Mouse (Mus musculus): ENCODE measurements at regions not wholly inside any gene's neighbourhood (a gene's known extent, or its start where the extent isn't known, plus 50 kb on each side); places are given as distances from the start of the nearest gene placed in this dataset.

DNA sequence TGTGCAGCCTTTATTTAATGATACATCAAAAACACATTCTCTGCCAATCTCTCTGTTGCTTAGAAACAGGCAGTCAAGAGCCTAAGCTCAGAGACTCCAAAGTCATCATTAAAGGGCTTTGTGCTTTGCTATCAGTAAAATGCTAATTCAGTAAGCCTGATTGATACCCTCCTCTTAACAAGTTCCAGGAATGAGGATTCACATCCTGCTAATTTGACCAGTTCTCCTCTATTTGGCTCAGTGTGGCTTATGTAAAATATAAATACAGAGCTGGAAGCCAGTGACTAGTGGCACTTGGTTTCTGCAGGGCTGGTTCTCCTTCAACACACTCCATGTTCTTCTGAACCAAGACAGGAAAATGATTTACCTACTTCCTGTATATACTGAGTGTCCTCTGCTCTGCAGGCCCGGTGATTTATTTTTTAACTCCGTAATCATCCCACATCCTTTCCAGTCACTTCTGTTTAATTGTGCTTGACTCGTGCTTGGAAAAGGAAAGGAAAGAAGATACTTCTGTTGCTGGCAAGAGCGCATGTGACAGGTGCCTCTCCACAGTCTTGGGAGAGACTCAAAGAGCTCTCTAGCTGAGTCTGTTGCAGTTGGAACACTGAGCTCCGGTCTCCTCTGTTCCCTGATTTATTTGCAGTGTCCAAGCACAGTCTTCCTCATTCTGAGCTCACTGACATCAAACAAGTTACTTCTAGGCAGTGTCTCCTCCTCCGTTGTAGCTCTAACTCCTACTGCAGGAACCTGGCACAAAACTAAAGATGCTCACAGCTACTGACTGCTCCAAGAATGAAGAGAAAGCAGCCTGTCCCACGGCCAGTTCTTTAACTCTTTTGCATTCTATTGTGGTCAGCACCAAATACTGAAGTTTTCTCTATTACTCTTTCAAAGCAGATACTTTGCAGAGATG lies 559.0 kb downstream of the Rps29 start:
- DNase-seq, result no peak
- H3K36me3 ChIP-seq (ENCODE audit: control insufficient read depth, insufficient read depth, low read length), result no peaks in the 10 kb centered on the region
- no peaks in the 10 kb centered on the region; the same call in 1 of the 2 replicates for H3K4me1 ChIP-seq (ENCODE audit: control insufficient read depth, insufficient read depth, low read length)
- no peaks in the 10 kb centered on the region for H3K27me3 ChIP-seq (replicated peaks; ENCODE audit: control insufficient read depth, insufficient read depth, low read length)
- no peak for TF ChIP-seq CTCF (conservative IDR thresholded peaks at IDR 0.05; ENCODE audit: insufficient read depth, insufficient read length, low read depth, low read length)
- no peak for TF ChIP-seq POLR2A (IDR thresholded peaks at IDR 0.05; ENCODE audit: low read depth, low read length)
- H3K4me3 ChIP-seq (ENCODE audit: insufficient read depth, low read depth, low read length), result no peak overlapping the region
- 16% methylated on average over 7 of the region's 7 CpGs for WGBS
- H3K27ac ChIP-seq (ENCODE audit: insufficient read depth, low read depth, low read length), result no peak overlapping the region

DNA sequence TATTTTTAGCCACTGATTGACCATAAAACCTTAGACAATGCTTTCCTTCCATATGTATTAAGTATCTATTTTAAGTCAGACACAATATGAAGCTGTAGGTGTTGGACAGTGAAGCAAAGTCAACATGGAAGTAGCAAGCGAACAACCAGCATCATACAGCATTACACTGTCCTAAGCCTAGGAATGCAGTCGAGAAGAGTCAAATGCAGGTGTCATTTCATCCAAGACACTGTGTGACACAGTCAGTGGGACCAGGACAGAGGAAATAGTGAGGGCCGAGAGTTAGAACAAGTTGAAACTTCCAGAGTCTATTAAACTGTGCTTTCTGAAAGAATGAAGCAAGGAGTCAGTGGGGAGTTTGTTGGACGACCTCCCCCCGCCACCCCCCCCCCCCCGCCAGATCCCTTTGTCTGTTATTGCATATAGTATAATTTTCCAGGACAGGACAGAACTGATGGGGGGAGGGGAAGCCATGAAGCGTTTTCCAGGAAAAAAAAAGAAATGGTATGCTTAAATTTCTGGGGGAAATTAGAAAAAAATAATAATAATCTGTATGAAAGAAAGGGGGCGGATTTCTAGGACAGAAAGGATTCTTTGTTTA lies 559.9 kb downstream of the Rps29 start:
- Histone ChIP-seq H3K27ac (ENCODE audit: insufficient read depth, low read depth, low read length) (no peak overlapping the region), H3K27me3 (replicated peaks; ENCODE audit: control insufficient read depth, insufficient read depth, low read length) (no peaks in the 10 kb centered on the region), H3K4me1 (ENCODE audit: control insufficient read depth, insufficient read depth, low read length) (no peaks in the 10 kb centered on the region; the same call in 1 of the 2 replicates), H3K4me3 (ENCODE audit: insufficient read depth, low read depth, low read length) (no peak overlapping the region), H3K36me3 (ENCODE audit: control insufficient read depth, insufficient read depth, low read length) (no peaks in the 10 kb centered on the region)
- no peak for DNase-seq
- no peak for TF ChIP-seq CTCF (conservative IDR thresholded peaks at IDR 0.05; ENCODE audit: insufficient read depth, insufficient read length, low read depth, low read length)
- no peak for TF ChIP-seq POLR2A (IDR thresholded peaks at IDR 0.05; ENCODE audit: low read depth, low read length)
- WGBS, result 74% methylated on average over 8 of the region's 8 CpGs

DNA sequence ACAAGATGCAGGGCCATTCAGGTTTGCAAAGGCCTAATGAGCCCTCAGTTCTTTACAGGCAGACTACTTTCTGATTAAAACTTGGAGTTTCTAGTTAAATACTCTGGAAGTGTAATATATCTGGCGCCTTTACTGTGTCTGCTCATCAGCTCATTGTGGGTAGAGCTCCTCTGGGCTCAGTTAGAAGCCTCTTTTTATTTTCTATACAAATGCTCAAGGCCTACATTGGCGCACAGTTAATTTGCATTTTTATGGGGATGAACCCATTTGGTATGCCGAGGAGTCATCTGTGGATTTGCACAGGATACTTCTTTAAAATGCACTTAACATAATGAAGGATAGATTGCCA lies 573.5 kb downstream of the Rps29 start:
- Histone ChIP-seq H3K27me3 (replicated peaks; ENCODE audit: control insufficient read depth, insufficient read depth, low read length) (no peaks in the 10 kb centered on the region), H3K27ac (ENCODE audit: insufficient read depth, low read depth, low read length) (no peak overlapping the region), H3K4me3 (ENCODE audit: insufficient read depth, low read depth, low read length) (no peak overlapping the region), H3K36me3 (ENCODE audit: control insufficient read depth, insufficient read depth, low read length) (no peaks in the 10 kb centered on the region), H3K4me1 (ENCODE audit: control insufficient read depth, insufficient read depth, low read length) (no peaks in the 10 kb centered on the region)
- no peak for DNase-seq
- TF ChIP-seq CTCF (conservative IDR thresholded peaks at IDR 0.05; ENCODE audit: insufficient read depth, insufficient read length, low read depth, low read length), result no peak
- TF ChIP-seq POLR2A (IDR thresholded peaks at IDR 0.05; ENCODE audit: low read depth, low read length), result no peak
- WGBS, result 94% methylated on average over 3 of the region's 3 CpGs

DNA sequence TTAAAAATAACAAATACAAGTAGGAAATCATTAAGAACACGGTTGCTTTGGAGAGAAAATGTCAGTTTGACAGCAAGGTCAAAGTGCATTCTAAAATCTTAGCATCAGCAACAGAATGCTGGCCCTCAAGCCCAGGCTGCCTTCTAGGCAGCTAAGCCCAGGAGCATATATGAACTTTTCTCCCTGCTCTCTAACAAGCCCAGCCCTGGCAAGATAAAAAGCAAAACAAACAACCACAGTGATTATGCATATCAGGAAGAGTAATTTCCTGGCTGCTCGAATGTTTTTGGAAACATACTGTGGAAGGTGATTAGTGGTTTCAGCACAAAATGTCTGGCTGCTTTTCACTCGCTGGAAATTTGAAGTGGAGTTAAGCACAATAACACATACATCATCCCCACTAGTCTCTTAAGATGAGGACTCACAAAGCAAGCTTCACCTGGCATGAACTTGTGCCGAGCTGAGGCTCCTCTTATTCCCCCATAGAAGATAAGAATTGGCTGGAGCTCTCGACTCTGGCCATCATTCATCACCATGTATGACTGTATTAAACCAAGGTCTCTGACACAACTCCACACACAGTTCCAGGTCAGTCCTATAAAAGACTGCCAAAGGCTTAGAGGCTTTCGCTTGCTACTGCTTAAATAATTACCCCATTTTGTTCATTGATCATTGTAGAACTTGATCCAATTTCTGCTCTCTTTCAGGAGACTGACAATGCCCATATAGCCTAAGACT lies 574.0 kb downstream of the Rps29 start:
- no peak for TF ChIP-seq POLR2A (IDR thresholded peaks at IDR 0.05; ENCODE audit: low read depth, low read length)
- TF ChIP-seq CTCF (conservative IDR thresholded peaks at IDR 0.05; ENCODE audit: insufficient read depth, insufficient read length, low read depth, low read length), result no peak
- no peaks in the 10 kb centered on the region for H3K27me3 ChIP-seq (replicated peaks; ENCODE audit: control insufficient read depth, insufficient read depth, low read length)
- 42% methylated on average over 6 of the region's 6 CpGs for WGBS
- no peak overlapping the region for H3K4me3 ChIP-seq (ENCODE audit: insufficient read depth, low read depth, low read length)
- no peak overlapping the region for H3K27ac ChIP-seq (ENCODE audit: insufficient read depth, low read depth, low read length)
- H3K36me3 ChIP-seq (ENCODE audit: control insufficient read depth, insufficient read depth, low read length), result no peaks in the 10 kb centered on the region
- no peak for DNase-seq
- H3K4me1 ChIP-seq (ENCODE audit: control insufficient read depth, insufficient read depth, low read length), result no peaks in the 10 kb centered on the region

DNA sequence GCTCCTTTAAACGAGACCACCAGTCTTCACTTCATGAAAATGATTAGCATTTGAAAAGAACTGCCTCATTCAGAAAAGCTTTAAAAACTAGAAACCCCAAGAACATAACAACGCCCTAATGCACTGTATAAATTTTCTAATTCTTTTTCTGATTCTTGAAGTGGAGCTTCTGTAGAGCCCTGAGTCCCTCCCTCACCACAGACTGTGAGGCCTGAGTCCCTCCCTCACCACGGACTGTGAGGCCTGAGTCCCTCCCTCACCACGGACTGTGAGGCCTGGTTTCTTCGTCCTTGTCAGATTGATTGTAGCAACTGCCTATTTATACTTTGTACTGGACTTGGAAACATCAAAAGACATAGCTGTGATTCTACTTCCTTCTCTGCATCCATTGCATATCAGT lies 579.1 kb downstream of the Rps29 start:
- Histone ChIP-seq H3K27ac (ENCODE audit: insufficient read depth, low read depth, low read length) (no peak overlapping the region), H3K4me3 (ENCODE audit: insufficient read depth, low read depth, low read length) (no peak overlapping the region), H3K27me3 (replicated peaks; ENCODE audit: control insufficient read depth, insufficient read depth, low read length) (no peaks in the 10 kb centered on the region), H3K4me1 (ENCODE audit: control insufficient read depth, insufficient read depth, low read length) (no peaks in the 10 kb centered on the region), H3K36me3 (ENCODE audit: control insufficient read depth, insufficient read depth, low read length) (no peaks in the 10 kb centered on the region)
- TF ChIP-seq POLR2A (IDR thresholded peaks at IDR 0.05; ENCODE audit: low read depth, low read length) (no peak), CTCF (conservative IDR thresholded peaks at IDR 0.05; ENCODE audit: insufficient read depth, insufficient read length, low read depth, low read length) (no peak)
- 65% methylated on average over 5 of the region's 5 CpGs for WGBS
- no peak for DNase-seq

DNA sequence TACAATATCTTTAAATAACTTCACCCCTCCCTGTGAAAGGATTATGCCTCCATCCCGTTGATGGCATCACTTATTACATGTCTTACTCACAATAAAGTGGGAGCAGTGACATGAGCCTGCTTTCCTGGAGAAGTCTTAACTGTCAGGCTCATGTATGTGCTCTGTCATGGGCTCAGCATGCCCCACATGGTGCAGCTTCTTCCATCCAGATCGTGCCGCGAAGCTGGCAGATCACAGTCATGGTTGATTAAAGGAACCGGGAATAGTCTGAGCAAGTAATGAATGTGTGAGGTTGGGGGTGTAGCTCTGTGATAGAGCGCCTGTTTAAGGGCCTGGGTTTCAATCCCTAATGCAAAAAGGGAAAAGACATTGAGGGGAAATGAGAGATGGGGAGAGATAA lies 581.5 kb downstream of the Rps29 start:
- Histone ChIP-seq H3K27ac (ENCODE audit: insufficient read depth, low read depth, low read length) (no peak overlapping the region), H3K27me3 (replicated peaks; ENCODE audit: control insufficient read depth, insufficient read depth, low read length) (no peaks in the 10 kb centered on the region), H3K4me3 (ENCODE audit: insufficient read depth, low read depth, low read length) (no peak overlapping the region), H3K4me1 (ENCODE audit: control insufficient read depth, insufficient read depth, low read length) (no peaks in the 10 kb centered on the region), H3K36me3 (ENCODE audit: control insufficient read depth, insufficient read depth, low read length) (no peaks in the 10 kb centered on the region)
- no peak for DNase-seq
- TF ChIP-seq CTCF (conservative IDR thresholded peaks at IDR 0.05; ENCODE audit: insufficient read depth, insufficient read length, low read depth, low read length) (no peak), POLR2A (IDR thresholded peaks at IDR 0.05; ENCODE audit: low read depth, low read length) (no peak)
- 63% methylated on average over 6 of the region's 6 CpGs for WGBS

DNA sequence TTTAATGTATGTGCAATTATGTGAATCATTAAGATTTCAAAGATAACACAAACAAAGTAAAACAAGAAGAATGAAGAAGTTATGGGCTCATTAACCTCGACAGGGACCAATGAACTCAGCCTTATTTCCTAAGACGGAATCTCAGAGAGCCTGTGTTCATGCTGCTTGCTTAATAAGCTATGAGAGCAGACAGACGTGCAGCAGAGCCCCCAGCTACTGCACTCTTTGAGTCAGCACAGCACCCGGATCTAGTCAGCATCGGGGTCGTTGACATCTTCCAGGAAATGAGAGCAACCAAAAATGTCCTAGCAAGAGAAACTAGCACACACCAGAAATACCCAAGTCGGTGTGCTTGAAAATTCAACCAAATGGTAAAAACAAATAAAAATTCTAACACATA lies 582.1 kb downstream of the Rps29 start:
- Histone ChIP-seq H3K4me3 (ENCODE audit: insufficient read depth, low read depth, low read length) (no peak overlapping the region), H3K27ac (ENCODE audit: insufficient read depth, low read depth, low read length) (no peak overlapping the region), H3K36me3 (ENCODE audit: control insufficient read depth, insufficient read depth, low read length) (no peaks in the 10 kb centered on the region), H3K4me1 (ENCODE audit: control insufficient read depth, insufficient read depth, low read length) (no peaks in the 10 kb centered on the region), H3K27me3 (replicated peaks; ENCODE audit: control insufficient read depth, insufficient read depth, low read length) (no peaks in the 10 kb centered on the region)
- no peak for DNase-seq
- TF ChIP-seq CTCF (conservative IDR thresholded peaks at IDR 0.05; ENCODE audit: insufficient read depth, insufficient read length, low read depth, low read length), result no peak
- no peak for TF ChIP-seq POLR2A (IDR thresholded peaks at IDR 0.05; ENCODE audit: low read depth, low read length)
- WGBS, result 26% methylated on average over 7 of the region's 7 CpGs

All from kidney, adult 2 months (tissue).